Mouse (Mus musculus): Measurements from ENCODE around the gene Defb11.
A peak's percentile ranks its signal among the peaks of the same experiment; 100 is the strongest.
"Not testable (repeated sequence)": the region's sequence is repeated elsewhere in the genome, so short reads cannot be mapped to it uniquely, and the experiment has no call there.

Gene Defb11

GRCm38 (mm10) chr8:21906290-21906689, at the start of gene Defb11:
TSS of gene Defb11 (minus strand) at chr8:21906412.
- DNase-seq (ENCODE audit: extremely low read depth, low read depth), result not testable (repeated sequence)

DNA sequence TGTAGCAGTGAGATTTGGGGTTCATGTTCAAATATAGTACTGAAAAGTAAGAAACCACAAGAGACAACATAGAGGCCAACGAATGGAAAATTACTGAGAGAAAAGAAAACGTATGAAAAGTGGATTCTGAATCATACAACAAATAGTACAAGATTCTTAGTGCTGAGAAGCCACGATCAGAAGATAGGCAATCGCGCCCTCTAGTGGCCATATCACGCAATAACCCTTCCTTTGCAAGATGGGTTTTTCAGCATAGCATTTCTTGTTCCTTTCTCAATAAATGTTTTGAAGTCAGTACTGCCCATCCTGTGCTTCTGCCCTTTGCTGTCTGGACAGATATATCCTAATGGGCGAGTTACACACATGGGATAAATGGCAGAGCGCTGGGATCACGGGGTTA, 49.1 kb upstream of the Defb11 start:
- peak; percentile 25 for DNase-seq (ENCODE audit: extremely low read depth, low read depth)

GRCm38 (mm10) chr8:21947311-21948017, 41.3 kb upstream of the Defb11 start:
- no peak for DNase-seq (ENCODE audit: extremely low read depth, low read depth)

- DNase-seq (ENCODE audit: extremely low read depth, low read depth), result no peak
Measured at GRCm38 (mm10) chr8:21946462-21946861, 40.2 kb upstream of the Defb11 start, which contains the start of gene Defb13. TSS of gene Defb13 (plus strand) at chr8:21946762.

- DNase-seq (ENCODE audit: extremely low read depth, low read depth), result not testable (repeated sequence)
Measured at GRCm38 (mm10) chr8:21938052-21938451, 31.8 kb upstream of the Defb11 start, which contains the start of gene Defb35. TSS of gene Defb35 (plus strand) at chr8:21938352.

GRCm38 (mm10) chr8:21932610-21933009, 26.4 kb upstream of the Defb11 start, which contains the start of gene Defb15:
TSS of gene Defb15 (minus strand) at chr8:21932710.
- DNase-seq (ENCODE audit: extremely low read depth, low read depth), result no peak

GRCm38 (mm10) chr8:21930754-21931153, 24.5 kb upstream of the Defb11 start:
- DNase-seq (ENCODE audit: extremely low read depth, low read depth), result not testable (repeated sequence)

GRCm38 (mm10) chr8:21915625-21916024, 9.4 kb upstream of the Defb11 start:
- no peak for DNase-seq (ENCODE audit: extremely low read depth, low read depth)

DNA sequence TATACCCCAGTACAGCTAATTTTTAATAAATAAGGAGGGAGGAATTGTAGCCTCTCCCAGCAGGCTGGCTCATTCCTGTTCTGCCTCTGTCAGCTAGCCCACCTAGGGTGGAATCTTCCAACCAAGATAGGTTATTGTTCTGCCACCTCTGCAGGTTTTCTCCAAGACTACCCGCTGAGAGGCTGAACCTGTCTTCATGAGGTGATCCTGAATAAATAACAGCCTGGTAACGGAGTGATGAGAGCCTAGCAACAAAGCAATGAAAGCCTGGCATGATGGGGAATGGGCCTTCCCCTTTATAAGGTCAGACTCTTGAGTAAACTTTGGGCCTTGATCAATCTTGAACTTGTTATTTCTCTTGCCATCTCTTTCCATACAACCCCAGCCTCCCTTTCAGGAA, 6.3 kb upstream of the Defb11 start:
- DNase-seq (ENCODE audit: extremely low read depth, low read depth), result no peak

- DNase-seq (ENCODE audit: extremely low read depth, low read depth), result no peak
Measured at GRCm38 (mm10) chr8:21911931-21912330, 5.7 kb upstream of the Defb11 start.

DNA sequence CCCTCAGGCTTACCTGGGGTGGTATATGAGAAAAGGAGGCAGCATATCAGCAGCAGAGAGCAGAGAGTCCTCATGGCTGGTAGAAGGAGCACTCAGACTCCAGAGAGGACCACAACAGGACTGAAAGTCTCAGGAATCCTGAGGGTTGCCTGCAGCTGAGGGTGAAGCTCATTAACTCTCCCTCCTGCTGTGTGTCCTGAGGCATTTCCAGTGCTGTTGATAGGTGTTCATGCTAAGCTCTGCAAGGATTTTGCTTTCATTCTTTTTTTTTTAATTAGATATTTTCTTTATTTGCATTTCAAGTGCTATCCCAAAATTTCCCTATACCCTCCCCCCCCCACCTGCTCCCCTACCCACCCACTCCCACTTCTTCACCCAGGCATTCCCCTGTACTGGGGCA, 20.9 kb downstream of the Defb11 start, which contains the start of gene Defb9:
TSS of gene Defb9 (minus strand) at position 101 of the 400 bp plus-strand sequence.
- not testable (repeated sequence) for DNase-seq (ENCODE audit: extremely low read depth, low read depth)

DNA sequence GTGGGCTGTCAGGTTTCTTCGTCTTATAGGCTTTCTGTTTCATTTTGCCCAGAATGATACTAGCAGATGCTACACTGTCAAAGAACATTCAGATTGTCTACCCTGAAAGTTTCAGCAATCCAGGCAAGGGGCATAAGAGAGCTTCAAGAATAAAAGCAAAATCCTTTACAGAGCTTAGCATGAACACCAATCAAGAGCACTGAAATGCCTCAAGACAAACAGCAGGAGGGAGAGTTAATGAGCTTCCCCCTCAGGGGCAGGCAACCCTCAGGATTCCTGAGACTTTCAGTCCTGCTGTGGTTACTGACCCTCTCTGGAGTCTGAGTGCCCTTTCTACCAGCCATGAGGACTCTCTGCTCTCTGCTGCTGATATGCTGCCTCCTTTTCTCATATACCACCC, 47.6 kb downstream of the Defb11 start, which contains the start of gene Defb10:
TSS of gene Defb10 (plus strand) at position 316 of the 400 bp plus-strand sequence.
- DNase-seq (ENCODE audit: extremely low read depth, low read depth), result not testable (repeated sequence)

Data from MEL-GATA-1-ER (cell line).